Mouse (Mus musculus) thymus, postnatal 25 days (tissue): ENCODE data around the gene Pdzrn4.

Source experiments
- DNase-seq: peaks from one replicate; pipeline ENCODE4 v3.0.0; 2022

Pdzrn4 gene

DNA sequence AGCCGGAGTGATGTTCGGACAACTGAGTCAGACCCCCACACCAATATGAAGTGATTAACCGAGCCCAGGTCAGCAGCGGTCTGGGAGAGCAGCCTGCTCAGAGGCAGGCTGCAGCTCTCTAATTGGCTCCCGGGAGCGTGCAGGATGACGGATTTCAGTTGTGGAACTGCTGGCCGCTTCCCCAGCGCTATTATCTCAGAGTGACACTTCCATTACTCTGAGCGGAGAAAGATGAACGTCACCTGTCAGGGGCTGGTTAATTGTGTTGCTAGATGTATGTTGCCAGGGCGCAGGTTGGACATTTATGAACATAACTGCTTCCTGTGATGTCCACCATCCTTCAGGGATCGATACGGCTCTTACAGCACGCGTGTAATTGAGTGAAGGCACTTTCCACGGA lies 355.5 kb downstream of the Pdzrn4 start:
- no peak for DNase-seq

- no peak for DNase-seq
Measured at GRCm38 (mm10) chr15:92752578-92752977, 355.9 kb downstream of the Pdzrn4 start.

- DNase-seq = no peak
Measured at GRCm38 (mm10) chr15:92757085-92757903, 360.6 kb downstream of the Pdzrn4 start.

GRCm38 (mm10) chr15:92759001-92759400 lies 362.3 kb downstream of the Pdzrn4 start:
- no peak for DNase-seq

DNA sequence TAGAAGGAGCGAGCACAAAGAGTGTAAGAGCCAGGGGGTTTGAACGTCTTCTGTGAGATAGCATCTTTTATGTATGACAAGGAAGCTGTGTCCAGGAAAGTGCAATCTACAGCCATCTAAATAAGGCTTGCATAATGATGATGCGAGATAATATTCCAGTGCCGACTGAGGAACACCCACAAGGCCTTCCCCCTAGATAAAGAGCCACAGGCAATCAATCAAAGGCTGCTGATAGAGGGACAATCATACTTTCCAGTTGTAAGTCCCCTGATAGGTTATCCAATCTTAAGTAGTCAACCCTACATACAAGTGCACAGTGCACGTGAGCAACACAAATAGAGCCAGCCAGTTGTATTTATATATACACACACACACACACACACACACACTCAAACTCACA lies 366.6 kb downstream of the Pdzrn4 start:
- DNase-seq = no peak

GRCm38 (mm10) chr15:92769535-92769934 lies 372.9 kb downstream of the Pdzrn4 start:
- no peak for DNase-seq

DNA sequence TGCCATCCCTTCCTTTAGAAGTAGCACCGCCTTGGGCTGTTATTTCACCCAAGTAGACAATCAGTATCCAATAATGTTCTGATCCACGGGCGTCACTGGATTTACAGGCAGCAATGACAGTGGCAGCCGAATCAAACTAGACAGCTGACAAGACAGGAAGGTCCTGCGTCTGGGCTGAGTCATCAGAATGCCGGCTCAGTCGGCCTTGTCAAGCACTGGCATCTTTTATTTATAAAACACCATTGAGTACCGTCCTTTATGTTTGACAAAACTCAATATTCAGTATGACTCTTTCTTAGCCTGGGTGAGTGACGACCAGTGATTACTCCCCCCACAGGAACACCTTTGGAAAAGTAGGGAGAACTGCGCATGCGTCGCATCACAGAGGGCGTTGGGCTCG lies 391.4 kb downstream of the Pdzrn4 start:
- DNase-seq = no peak

- DNase-seq = no peak
Measured at GRCm38 (mm10) chr15:92794275-92794674, 397.6 kb downstream of the Pdzrn4 start.

DNA sequence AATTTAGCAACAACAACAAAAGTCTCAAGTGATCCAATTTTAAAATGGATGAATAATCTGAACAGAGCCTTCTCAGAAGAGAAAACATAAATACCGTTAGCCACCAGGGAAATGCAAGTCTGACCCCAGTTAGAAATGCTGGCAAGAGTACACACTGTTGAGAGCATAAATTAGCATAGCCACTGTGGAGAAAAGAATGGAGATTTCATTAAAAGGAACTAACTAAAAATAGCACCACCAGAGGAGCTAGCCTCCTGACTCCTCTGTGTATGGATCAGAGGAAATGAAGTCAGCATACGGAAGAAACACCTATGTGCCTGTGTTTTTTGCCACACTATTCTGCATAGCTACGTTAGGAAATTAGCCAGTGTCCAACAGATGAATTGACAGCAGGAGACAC lies 409.3 kb downstream of the Pdzrn4 start:
- DNase-seq = no peak

GRCm38 (mm10) chr15:92806352-92806751 lies 409.7 kb downstream of the Pdzrn4 start:
- no peak for DNase-seq
